Mouse (Mus musculus): ENCODE data around the gene Atf1.

DNA sequence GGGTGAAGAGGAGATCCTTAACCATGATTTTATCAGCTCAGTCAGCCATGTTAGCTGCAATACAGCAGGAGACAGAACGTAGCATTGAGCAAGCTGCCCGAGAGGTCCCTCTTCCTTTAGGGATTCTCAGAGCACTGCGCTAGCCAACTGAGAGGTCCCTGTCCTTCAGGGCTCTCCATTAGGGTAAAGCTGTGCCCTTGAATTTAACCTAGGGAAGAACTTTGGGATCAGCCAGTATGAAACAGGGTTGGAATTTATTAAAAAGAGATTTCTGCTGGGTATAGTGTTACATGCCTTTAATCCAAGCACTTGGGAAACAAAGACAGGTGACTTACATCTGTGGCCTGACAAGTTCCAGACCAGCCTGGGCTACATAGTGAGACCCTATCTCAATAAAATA lies 50.0 kb downstream of the Atf1 start:
- TF ChIP-seq ZKSCAN1 (IDR thresholded peaks at IDR 0.05; ENCODE audit: low read depth, low read length), result no peak
- TF ChIP-seq CTCF (IDR thresholded peaks at IDR 0.05 in 2 of 3, conservative IDR thresholded peaks at IDR 0.05 in 1 of 3; ENCODE audit: control insufficient read depth in 1 of 3, insufficient read depth in 1 of 3, low read depth in 2 of 3, low read length in 3 of 3, poor library complexity in 1 of 3, severe bottlenecking in 1 of 3), result no peak
- no peak for TF ChIP-seq HCFC1 (IDR thresholded peaks at IDR 0.05; ENCODE audit: low read depth, low read length)
- no peak for TF ChIP-seq MAX (IDR thresholded peaks at IDR 0.05; ENCODE audit: low read length)

Data from MEL (cell line).